ENCODE assay signal across 21 mouse cellular contexts in genomic region chr2:21048996-21049395, GRCm38 (mm10).
DNase-seq lines count a peak whose midpoint lies in the region; ATAC-seq and TF ChIP-seq lines count a peak whose summit lies in the region.
"Had no signal": no experiment of that assay in that cellular context is flagged by ENCODE, and none has a peak within 500 bp of the region (broad histone marks: within the 10 kb centered on the region; RNA-seq: fewer than 3 reads in every experiment).

No protein-coding gene starts in this region.

- H3K4me3 ChIP-seq in forebrain, embryonic 10.5 days = no peak overlapping the region
- H3K4me3 ChIP-seq in forebrain, embryonic 15.5 days = no peak overlapping the region
- H3K4me3 ChIP-seq in neural tube, embryonic 12.5 days = no peak overlapping the region
- no peak overlapping the region for H3K4me3 ChIP-seq in midbrain, embryonic 15.5 days
- no peak overlapping the region for H3K4me3 ChIP-seq in lung, adult 2 months (replicated peaks; ENCODE audit: extremely low read depth, low read depth, low read length)
- no peak overlapping the region for H3K4me3 ChIP-seq in kidney, embryonic 14.5 days (ENCODE audit: low read length)
- H3K4me3 ChIP-seq: embryonic facial prominence, embryonic 13.5 days; heart, embryonic 10.5 days; megakaryocyte, embryonic 14.5 days had no signal

- H3K36me3 ChIP-seq in forebrain, embryonic 10.5 days (replicated peaks) = no peaks in the 10 kb centered on the region
- H3K36me3 ChIP-seq in forebrain, embryonic 15.5 days = no peaks in the 10 kb centered on the region
- no peaks in the 10 kb centered on the region for H3K36me3 ChIP-seq in neural tube, embryonic 12.5 days
- no peaks in the 10 kb centered on the region for H3K36me3 ChIP-seq in midbrain, embryonic 15.5 days (replicated peaks)
- no peaks in the 10 kb centered on the region for H3K36me3 ChIP-seq in kidney, embryonic 14.5 days (ENCODE audit: control insufficient read depth, insufficient read depth, low read length)
- H3K36me3 ChIP-seq: embryonic facial prominence, embryonic 13.5 days; heart, embryonic 10.5 days had no signal

- ATAC-seq in forebrain, embryonic 15.5 days (replicated peaks) = no peak
- ATAC-seq in neural tube, embryonic 12.5 days (ENCODE audit: low FRiP score, low read depth) = peak; percentile 60
- peak; percentile 65 for ATAC-seq in midbrain, embryonic 15.5 days (replicated peaks)
- ATAC-seq in kidney, embryonic 14.5 days (ENCODE audit: low FRiP score, low TSS enrichment) = no peak
- ATAC-seq: intestine, embryonic 16.5 days had no signal

- TF ChIP-seq CTCF in lung, adult 2 months (IDR thresholded peaks at IDR 0.05; ENCODE audit: insufficient read depth, low read length) = no peak

- peaks cover 9% of the 10 kb centered on the region for H3K27me3 ChIP-seq in forebrain, embryonic 10.5 days (ENCODE audit: poor library complexity, severe bottlenecking)
- H3K27me3 ChIP-seq in forebrain, embryonic 15.5 days = no peaks in the 10 kb centered on the region
- H3K27me3 ChIP-seq in neural tube, embryonic 12.5 days (replicated peaks) = no peaks in the 10 kb centered on the region
- H3K27me3 ChIP-seq in midbrain, embryonic 15.5 days (replicated peaks) = no peaks in the 10 kb centered on the region
- no peaks in the 10 kb centered on the region for H3K27me3 ChIP-seq in kidney, embryonic 14.5 days (ENCODE audit: control insufficient read depth, insufficient read depth, low read length)
- H3K27me3 ChIP-seq: CH12.LX; embryonic facial prominence, embryonic 13.5 days had no signal

- 0 out of 2 replicates have a peak overlapping the region, but pooled peaks have one; percentile 17 for H3K27ac ChIP-seq in forebrain, embryonic 10.5 days
- no peak overlapping the region for H3K27ac ChIP-seq in forebrain, embryonic 15.5 days (replicated peaks)
- H3K27ac ChIP-seq in neural tube, embryonic 12.5 days = no peak overlapping the region
- H3K27ac ChIP-seq in midbrain, embryonic 15.5 days = no peak overlapping the region
- H3K27ac ChIP-seq in kidney, embryonic 14.5 days (ENCODE audit: low read depth, low read length) = no peak overlapping the region
- H3K27ac ChIP-seq: embryonic facial prominence, embryonic 13.5 days; heart, embryonic 10.5 days; kidney, postnatal 0 days; liver, embryonic 14.5 days had no signal

- 86% methylated on average over 5 of the region's 5 CpGs for WGBS in forebrain, embryonic 10.5 days
- 55% methylated on average over 5 of the region's 5 CpGs for WGBS in forebrain, embryonic 15.5 days
- 19% methylated on average over 5 of the region's 5 CpGs for WGBS in neural tube, embryonic 12.5 days
- WGBS in midbrain, embryonic 15.5 days = 24% methylated on average over 5 of the region's 5 CpGs
- WGBS in lung, adult 2 months = 81% methylated on average over 5 of the region's 5 CpGs
- 27% methylated on average over 5 of the region's 5 CpGs for WGBS in kidney, embryonic 14.5 days

- no peak overlapping the region for H3K4me2 ChIP-seq in forebrain, embryonic 15.5 days (replicated peaks)
- no peak overlapping the region for H3K4me2 ChIP-seq in neural tube, embryonic 12.5 days (replicated peaks)
- H3K4me2 ChIP-seq in midbrain, embryonic 15.5 days = no peak overlapping the region
- no peak overlapping the region for H3K4me2 ChIP-seq in kidney, embryonic 14.5 days (replicated peaks; ENCODE audit: low read depth, low read length)
- H3K4me2 ChIP-seq: embryonic facial prominence, embryonic 13.5 days had no signal

- no peak for TF ChIP-seq POLR2A in lung, adult 2 months (IDR thresholded peaks at IDR 0.05; ENCODE audit: borderline replicate concordance, extremely low read depth, low read depth, low read length)

- H3K9me3 ChIP-seq in forebrain, embryonic 10.5 days = no peaks in the 10 kb centered on the region
- no peaks in the 10 kb centered on the region for H3K9me3 ChIP-seq in forebrain, embryonic 15.5 days
- H3K9me3 ChIP-seq in neural tube, embryonic 12.5 days = no peaks in the 10 kb centered on the region
- H3K9me3 ChIP-seq in midbrain, embryonic 15.5 days = no peaks in the 10 kb centered on the region
- no peaks in the 10 kb centered on the region for H3K9me3 ChIP-seq in kidney, embryonic 14.5 days (ENCODE audit: control insufficient read depth, low read length)
- H3K9me3 ChIP-seq: embryonic facial prominence, embryonic 13.5 days; heart, embryonic 10.5 days; megakaryocyte, embryonic 14.5 days had no signal

- peaks cover 21% of the 10 kb centered on the region for H3K4me1 ChIP-seq in forebrain, embryonic 10.5 days
- peaks cover 10% of the 10 kb centered on the region for H3K4me1 ChIP-seq in forebrain, embryonic 15.5 days
- peaks cover 16% of the 10 kb centered on the region; the same call in 1 of the 2 replicates for H3K4me1 ChIP-seq in neural tube, embryonic 12.5 days
- peaks cover 9% of the 10 kb centered on the region for H3K4me1 ChIP-seq in midbrain, embryonic 15.5 days
- no peaks in the 10 kb centered on the region for H3K4me1 ChIP-seq in lung, adult 2 months (ENCODE audit: control insufficient read depth, insufficient read depth, low read length)
- H3K4me1 ChIP-seq in kidney, embryonic 14.5 days (ENCODE audit: control insufficient read depth, insufficient read depth, low read length) = no peaks in the 10 kb centered on the region
- H3K4me1 ChIP-seq: embryonic facial prominence, embryonic 13.5 days; heart, embryonic 10.5 days had no signal

- no peak overlapping the region for H3K9ac ChIP-seq in forebrain, embryonic 15.5 days (replicated peaks)
- no peak overlapping the region for H3K9ac ChIP-seq in neural tube, embryonic 12.5 days
- no peak overlapping the region for H3K9ac ChIP-seq in midbrain, embryonic 15.5 days
- H3K9ac ChIP-seq in kidney, embryonic 14.5 days (ENCODE audit: low read depth, low read length) = no peak overlapping the region
- H3K9ac ChIP-seq: embryonic facial prominence, embryonic 13.5 days; liver, embryonic 14.5 days had no signal

- DNase-seq in forebrain, embryonic 10.5 days (ENCODE audit: extremely low spot score, low spot score) = no peak
- no peak for DNase-seq in neural tube, embryonic 10.5 days (ENCODE audit: extremely low spot score, low spot score)
- no peak for DNase-seq in lung, adult 2 months
- DNase-seq in lung, postnatal 25 days (ENCODE audit: low spot score) = no peak
- DNase-seq: adrenal gland, adult 8-10 months; cerebellum, adult 11-12 months; gastrocnemius, postnatal 25 days; heart, postnatal 10 days; lung, postnatal 10 days; thymus, postnatal 36 days had no signal

Comparison
In these comparisons a context has a peak if more than half of its experiments do, and no peak if none do; other contexts are left out.
1. ATAC-seq: peak in neural tube, embryonic 12.5 days (single experiment) and midbrain, embryonic 15.5 days (single experiment); none in forebrain, embryonic 15.5 days (single experiment) and kidney, embryonic 14.5 days (single experiment).